Mouse (Mus musculus): Measurements from ENCODE around the gene Gm3072.
"Not testable (repeated sequence)": the region's sequence is repeated elsewhere in the genome, so short reads cannot be mapped to it uniquely, and the experiment has no call there.

The Gm3072 gene

DNA sequence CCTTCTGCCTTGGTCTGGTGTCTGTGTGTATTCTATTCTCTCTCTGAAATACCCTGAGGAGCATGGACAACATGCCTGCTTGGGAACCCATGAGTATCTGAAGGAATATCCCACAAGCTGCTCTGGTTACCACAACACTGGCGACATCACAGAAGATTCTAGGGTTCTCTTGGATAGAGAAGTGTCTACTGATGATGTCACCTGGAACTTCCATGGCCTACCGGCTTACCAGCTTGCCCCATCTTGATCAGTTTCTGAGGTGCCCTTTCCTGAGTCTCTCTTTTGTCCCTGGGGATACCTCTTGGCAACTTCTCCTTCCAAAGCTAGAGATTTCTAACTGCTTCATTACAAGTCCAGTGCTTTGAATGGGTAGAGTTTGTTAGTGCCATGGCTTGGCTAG is at the start of gene Gm3072:
Gene Gm3072, minus strand, starts transcription at position 101 of the 400 bp plus-strand sequence.
- in situ Hi-C loops (cut with MboI; ENCODE audit: unreplicated experiment in 2 of 2), result not testable (repeated sequence)

DNA sequence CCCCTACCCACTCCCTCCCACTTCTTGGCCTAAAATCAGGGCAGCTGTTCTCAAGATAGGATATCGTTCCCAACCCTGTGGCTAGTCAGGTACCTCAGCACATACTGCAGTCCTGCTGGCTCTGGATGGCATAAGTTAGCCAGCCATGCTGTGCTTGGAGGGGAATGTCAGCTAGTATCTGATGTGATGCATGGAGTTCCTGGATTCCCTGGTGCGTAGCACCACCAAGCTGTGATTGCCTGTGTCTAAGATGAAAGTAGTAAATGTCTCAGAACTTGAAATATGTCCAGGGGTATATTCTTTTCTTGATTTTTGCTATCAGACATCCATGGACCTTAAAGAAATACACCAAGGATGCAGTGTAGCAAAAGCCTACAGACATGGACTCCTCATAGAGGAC is 23.8 kb upstream of the Gm3072 start:
- in situ Hi-C loops (cut with MboI; ENCODE audit: unreplicated experiment in 2 of 2), result not testable (repeated sequence)

DNA sequence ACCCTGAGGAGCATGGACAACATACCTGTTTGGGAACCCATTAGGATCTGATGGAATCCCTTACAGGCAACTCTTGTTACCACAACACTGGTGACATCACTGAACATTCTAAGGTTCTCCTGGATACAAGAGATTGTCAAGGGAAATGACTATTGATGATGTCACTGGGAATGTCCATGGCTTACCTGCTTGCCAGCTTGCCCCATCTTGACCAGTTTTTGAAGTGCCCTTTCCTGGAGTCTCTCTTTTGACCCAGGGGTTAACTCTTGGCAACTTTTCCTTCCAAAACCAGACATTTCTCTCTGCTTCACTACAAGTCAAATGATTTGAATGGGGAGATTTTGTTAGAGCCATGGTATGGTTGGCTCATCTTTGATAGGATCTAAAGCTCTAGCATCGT is 22.0 kb upstream of the Gm3072 start, which contains the start of gene Gm3676:
Gene Gm3676, minus strand, starts transcription at position 101 of the 400 bp plus-strand sequence.
- in situ Hi-C loops (cut with MboI; ENCODE audit: unreplicated experiment in 2 of 2), result not testable (repeated sequence)

DNA sequence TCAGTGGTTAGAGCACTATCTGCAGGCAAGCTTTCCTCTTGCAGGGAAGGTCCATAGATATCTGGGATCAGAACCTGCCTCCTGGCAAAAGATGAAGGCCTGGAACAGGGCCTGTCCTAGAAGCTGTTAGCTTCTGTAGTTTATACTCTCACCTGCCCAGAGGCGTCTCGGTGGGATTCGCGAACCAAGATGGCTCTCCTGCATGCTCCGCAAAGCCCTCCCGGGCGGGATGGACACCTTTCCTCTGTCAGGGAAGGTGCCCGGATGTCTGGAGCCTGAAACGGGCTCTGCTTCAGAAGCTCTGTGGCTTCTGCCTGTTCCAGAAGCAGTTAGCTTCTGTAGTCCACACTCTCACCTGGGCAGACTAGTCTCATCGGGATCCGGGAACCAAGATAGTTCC is 5.7 kb upstream of the Gm3072 start:
- in situ Hi-C loops (cut with MboI; ENCODE audit: unreplicated experiment in 2 of 2), result not testable (repeated sequence)

DNA sequence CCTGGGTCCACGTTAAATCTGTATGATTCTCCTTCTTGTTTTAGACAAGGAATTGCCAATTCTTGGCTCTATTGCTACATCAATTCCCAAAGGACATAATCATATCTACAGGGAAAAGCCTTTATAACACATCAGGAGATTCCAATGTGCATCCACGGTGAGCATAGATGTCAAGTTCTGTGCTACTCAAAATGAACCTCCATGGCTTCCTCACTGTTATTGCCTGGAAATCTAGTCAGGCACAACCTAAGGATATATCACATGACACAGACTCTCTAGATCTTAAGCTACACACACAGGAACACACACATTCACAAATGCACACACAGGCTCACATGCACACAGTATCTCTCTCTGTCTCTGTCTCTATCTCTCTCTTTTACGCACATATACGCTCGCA is 1.9 kb downstream of the Gm3072 start:
- in situ Hi-C loops (cut with MboI; ENCODE audit: unreplicated experiment in 2 of 2), result not testable (repeated sequence)

DNA sequence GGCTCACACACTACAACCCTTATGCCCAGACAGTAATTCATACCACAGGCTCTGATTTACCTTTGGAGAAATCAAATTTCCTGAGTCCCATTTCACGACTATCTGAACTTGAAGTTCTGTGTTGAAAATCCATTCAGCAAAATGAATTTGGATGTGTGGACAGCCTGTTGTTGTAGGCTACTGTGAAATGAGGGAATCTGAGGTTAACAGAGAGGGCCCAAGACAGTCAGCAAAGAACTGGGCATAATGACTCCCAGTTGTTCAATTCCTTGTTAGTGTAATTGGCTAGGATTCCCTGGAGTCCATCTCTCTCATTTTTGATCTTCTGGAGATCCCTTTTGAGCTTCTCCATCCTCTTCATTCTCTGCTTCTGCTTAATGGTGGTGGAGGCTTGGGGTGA is 13.7 kb downstream of the Gm3072 start:
- in situ Hi-C loops (cut with MboI; ENCODE audit: unreplicated experiment in 2 of 2), result not testable (repeated sequence)

DNA sequence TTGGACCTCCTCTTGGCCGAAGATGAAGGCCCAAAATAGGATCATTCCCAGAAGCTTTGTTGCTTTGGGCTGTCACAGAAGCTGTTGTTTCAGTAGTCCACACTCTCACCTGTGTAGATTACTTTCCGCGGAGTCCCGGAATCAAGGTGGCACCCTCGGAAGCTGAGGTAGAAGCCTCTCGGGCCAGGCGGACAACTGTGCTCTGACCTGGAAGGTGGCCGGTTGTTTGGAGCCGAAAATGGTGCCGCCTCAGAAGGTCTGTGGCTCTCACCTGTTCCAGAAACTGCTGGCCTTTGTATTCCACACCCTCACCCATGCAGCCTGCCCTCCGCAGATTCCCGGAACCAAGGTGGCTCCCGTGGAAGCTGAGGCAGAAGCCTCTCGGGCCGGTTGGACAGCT is 23.5 kb downstream of the Gm3072 start:
- in situ Hi-C loops (cut with MboI; ENCODE audit: unreplicated experiment in 2 of 2), result not testable (repeated sequence)

DNA sequence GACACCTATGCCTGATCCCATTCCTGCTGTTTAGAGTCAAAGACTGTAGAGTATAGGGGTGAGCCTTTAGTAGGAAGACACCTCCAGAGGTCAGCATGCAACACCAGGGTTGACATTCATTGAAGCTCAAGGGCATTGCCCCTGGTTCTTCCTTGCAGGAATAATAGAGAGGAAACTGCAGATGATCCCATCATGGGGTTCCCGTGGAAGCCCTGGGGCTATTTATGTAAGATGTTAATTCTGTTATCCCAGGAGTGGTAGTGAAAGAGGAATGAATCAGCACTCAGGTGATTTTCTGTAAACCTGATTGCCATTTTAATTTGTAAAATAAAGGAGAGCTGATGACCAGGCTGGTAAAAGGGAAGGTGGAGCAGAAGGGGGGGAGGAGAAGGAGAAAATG is 38.1 kb downstream of the Gm3072 start:
- in situ Hi-C loops (cut with MboI; ENCODE audit: unreplicated experiment in 2 of 2), result not testable (repeated sequence)

DNA sequence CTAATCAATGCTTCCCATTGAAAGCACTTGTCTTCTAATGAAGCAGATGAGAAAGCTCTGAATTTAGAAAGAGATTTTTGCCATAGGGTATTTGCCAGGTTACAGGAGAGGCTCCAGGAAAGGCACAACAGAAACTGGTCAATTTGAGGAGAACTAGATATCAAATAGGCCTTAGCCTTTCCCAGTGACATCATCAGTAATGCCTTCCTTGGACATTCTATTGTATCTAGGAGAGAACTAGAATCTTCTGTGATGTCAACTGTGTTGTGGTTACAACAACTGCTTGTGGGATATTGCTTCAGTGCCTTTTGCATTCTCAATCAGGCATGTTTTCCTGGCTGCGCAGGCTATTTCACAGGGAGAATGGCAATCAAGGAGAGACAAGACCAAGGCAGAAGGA is 51.5 kb downstream of the Gm3072 start, which contains the start of gene 1700049E17Rik2:
Gene 1700049E17Rik2, plus strand, starts transcription at position 301 of the 400 bp plus-strand sequence.
- in situ Hi-C loops (cut with MboI; ENCODE audit: unreplicated experiment in 2 of 2), result not testable (repeated sequence)

Data from v-Abl transformed pro-B cells (cell line).